Mouse (Mus musculus) fibroblast of lung, adult 2 months (primary cell): ENCODE results near the gene Slc26a9.

ENCODE experiments used
- DNase-seq: peaks from one replicate; pipeline ENCODE4 v3.0.0-alpha.2; 2011; ENCODE audit warnings: low read depth

Gene Slc26a9

DNA sequence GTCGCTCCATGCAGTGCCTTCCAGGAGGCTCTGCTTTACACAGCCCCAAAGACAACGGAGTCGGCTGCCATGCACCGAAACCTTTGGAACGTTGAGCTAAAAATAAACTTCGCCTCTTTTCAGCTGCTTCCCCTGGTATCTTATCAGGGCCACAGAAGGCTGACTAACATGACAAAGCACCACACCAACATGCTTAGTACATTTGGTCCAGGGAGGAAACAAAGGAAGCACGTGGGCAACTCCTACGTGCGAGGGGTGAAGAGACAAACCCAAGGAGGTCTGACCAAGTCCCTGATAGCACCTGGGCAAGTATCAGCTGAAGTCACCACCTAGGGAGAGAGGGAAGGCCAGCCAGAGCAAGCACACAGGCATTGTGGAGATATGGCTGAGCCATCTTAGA, 7.3 kb upstream of the Slc26a9 start:
- DNase-seq = no peak

- no peak for DNase-seq
Observed at GRCm38 (mm10) chr1:131737269-131737668, 6.6 kb upstream of the Slc26a9 start.

- DNase-seq = no peak
Observed at GRCm38 (mm10) chr1:131738760-131739159, 5.1 kb upstream of the Slc26a9 start.

DNA sequence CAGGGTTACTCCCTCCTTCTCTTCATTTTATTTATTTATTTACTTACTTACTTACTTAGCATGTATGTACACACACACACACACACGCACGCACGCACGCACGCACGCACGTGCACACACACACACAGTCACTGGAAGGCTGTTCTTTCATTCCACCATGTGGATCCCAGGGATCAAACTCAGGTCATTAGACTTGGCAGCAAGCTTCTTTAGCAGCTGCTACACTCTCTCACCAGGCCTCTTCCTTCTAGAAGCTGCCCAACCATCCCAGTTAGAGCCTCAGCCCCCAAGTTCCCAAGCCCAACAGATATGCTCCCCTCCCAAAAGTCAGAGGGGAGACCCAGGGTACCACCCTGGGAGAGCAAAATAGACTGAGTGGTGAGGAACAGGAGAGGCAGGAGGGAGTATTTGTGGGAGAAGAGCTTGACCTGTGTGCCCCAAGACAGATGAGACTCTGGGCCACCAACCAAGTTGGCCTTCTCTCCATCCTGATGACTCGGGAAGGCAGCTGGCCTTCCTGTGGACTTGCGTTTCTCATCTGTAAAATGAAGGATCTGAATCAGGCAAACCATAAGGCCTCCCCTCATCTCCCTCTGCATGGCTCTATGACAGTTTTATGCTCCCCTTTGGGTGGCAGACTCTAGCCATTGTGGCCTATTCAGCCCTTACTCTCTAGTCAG, 4.2 kb upstream of the Slc26a9 start:
- no peak for DNase-seq

DNA sequence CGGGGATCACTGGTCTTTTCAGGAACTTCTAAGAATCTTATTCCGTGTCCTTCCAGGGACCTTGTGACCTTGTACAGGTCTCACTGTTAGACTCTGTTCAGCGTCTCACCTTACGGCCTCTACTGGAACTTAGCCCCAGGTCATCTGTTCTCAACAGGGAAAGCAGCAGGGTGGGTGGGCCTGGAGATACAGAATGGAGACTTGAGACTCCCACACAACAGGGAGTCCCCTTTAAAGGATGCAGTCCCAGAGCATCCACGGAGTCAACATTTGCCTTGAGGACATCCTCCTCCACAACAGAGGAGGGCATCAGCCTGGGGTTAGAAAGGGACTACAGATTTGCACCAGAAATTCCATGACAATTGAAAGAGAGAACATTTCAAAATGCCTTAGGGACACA, 1.6 kb downstream of the Slc26a9 start:
- DNase-seq = no peak

GRCm38 (mm10) chr1:131747761-131748160, 3.9 kb downstream of the Slc26a9 start:
- DNase-seq = no peak

GRCm38 (mm10) chr1:131748636-131749035, 4.8 kb downstream of the Slc26a9 start:
- no peak for DNase-seq

GRCm38 (mm10) chr1:131749706-131750545, 6.1 kb downstream of the Slc26a9 start:
- DNase-seq = no peak

GRCm38 (mm10) chr1:131751181-131751890, 7.5 kb downstream of the Slc26a9 start:
- no peak for DNase-seq

GRCm38 (mm10) chr1:131751891-131752311, 8.1 kb downstream of the Slc26a9 start:
- peak; percentile 61 for DNase-seq

DNA sequence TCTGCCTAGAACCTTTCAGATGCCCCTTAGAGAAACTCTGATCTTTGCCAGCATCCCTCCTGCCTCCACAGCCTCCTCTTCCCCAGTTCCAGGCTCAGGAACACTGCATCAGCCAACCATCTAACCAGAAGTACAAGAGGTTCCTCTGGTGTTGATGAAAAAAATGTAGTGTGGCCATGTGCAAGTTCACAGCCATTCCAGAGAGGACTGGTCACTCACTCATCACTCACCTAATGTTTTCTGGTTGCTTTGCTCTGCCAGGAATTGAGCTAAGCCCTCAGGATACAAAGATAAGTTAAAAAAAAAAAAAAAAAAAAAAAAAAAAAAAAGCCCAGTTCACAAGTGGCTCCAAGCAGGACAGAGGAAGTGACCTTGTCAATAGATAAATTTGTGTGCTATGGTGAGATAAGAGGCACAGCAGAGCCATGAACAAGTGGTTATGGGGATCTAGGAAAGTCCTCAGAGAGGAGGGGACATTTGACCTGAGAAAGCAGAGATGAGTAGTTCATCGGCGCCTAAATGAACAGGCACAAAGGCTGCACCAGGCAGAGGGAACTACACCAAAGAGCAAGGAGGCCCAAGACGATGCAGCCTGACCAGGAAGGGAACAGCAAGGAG, 10.5 kb downstream of the Slc26a9 start:
- DNase-seq = no peak

- no peak for DNase-seq
Observed at GRCm38 (mm10) chr1:131754916-131755315, 11.1 kb downstream of the Slc26a9 start.

- DNase-seq = no peak
Observed at GRCm38 (mm10) chr1:131757211-131757610, 13.4 kb downstream of the Slc26a9 start.

DNA sequence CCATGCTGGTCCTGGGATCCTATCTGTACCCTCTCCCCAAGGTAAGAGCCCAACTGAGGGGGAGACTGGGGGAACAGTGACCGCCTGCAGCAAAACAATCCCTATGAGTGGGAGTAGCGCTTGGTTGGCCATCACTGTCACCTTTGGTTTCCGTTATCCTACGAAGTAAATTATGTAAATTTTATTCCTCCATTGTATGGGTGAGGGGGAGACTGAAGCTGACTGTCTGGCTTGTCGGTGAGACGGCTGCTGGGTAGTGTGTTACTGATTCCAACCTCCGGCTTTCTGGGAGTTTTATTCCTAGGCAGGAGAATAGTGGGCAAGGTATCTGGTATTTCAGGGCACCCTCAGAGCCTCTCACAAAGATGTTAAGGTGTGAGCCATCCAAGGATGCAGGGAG, 15.0 kb downstream of the Slc26a9 start:
- no peak for DNase-seq

DNA sequence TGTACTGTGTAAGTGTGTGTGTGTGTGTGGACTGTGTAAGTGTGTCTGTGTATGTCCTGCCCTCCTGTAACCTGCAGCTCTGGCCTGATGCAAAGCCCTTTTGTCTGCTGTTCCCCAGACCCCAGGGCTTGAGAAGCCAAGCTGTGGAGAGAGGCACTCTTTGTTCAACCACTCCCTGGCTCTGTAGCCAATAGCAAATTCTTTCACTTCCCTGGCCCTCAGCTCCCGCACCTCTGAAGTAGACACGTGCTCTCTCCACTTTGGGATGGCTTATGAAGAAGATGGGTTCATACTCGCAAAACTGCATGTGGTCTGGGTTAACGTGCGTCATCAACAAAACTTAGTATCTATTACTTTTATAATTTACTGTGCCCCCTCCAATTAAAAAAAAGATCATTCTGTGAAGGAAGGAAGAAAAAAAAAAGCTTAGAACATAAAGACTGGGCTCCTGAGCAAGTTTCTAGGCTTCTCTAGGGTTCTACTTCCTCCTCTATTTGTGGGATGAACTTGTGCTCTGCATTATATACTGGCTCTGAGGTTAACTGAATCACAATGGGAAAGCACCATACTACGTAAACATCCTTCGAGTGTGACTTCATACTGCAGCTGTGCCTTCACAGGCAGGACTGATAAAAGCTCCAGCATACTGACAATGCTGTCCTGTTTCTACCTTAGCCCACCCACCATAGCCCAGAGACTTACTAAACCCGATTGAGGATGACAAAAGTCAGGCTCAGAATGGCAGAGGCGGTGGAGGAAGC, 16.0 kb downstream of the Slc26a9 start:
- DNase-seq = no peak

DNA sequence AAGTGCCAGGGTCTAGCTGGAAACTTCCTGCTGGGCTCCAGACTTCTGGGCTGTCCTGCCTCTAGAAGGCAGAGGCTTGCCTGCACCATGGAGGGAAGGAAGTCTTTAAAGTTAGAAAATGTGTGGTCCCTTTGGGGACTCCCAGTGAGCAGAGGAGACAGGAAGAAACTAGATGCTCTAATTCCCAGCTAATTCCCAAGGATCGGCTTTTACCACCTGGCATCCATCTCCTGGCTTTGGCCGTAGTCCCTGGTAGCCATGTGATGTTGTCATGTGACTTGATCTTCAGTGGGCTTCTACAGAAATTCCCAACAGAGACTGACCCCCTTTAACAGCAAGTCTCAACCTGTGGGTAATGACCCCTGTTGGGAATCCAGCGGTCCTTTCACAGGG, 16.6 kb downstream of the Slc26a9 start:
- DNase-seq = no peak

- no peak for DNase-seq
Observed at GRCm38 (mm10) chr1:131761079-131761831, 17.4 kb downstream of the Slc26a9 start.

GRCm38 (mm10) chr1:131763683-131764082, 19.9 kb downstream of the Slc26a9 start:
- DNase-seq = no peak

GRCm38 (mm10) chr1:131764581-131765338, 20.9 kb downstream of the Slc26a9 start:
- no peak for DNase-seq

GRCm38 (mm10) chr1:131765357-131766001, 21.7 kb downstream of the Slc26a9 start:
- peak; percentile 46 for DNase-seq
